Mouse (Mus musculus) CH12F3 (cell line): ENCODE measurements around the gene Krtap13.
"Not testable (repeated sequence)": the region's sequence is repeated elsewhere in the genome, so short reads cannot be mapped to it uniquely, and the experiment has no call there.

Experiments
- in situ Hi-C: fragments of 300-500 bp; cut with MboI; formaldehyde crosslinking; loops from 2 replicates; pipeline ENCODE4 v1.14.3; 2020; ENCODE audit warnings: low sequenced_read_pairs

Gene Krtap13

DNA sequence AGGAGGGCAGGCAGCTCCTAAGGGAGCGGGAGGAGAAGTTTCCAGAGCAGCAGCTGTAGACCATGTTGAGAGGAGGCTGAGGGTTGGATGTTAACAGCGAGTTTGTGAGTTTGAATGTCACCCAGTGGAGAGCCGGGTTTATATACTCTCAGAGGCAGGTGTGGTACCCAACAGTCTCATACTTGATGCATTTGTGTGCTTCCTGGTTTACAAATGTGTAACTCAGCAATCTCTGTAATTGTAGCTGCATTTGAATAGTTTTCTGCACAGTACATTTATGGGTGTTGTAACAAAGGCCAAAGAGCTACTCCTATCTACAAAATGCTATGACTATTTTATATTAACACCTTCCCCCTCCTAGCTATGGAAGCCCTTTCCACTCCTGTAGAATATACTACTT is at the start of gene Krtap13:
Krtap13 (minus strand) TSS at position 101 of the 400 bp plus-strand sequence.
- in situ Hi-C loops: not testable (repeated sequence)

DNA sequence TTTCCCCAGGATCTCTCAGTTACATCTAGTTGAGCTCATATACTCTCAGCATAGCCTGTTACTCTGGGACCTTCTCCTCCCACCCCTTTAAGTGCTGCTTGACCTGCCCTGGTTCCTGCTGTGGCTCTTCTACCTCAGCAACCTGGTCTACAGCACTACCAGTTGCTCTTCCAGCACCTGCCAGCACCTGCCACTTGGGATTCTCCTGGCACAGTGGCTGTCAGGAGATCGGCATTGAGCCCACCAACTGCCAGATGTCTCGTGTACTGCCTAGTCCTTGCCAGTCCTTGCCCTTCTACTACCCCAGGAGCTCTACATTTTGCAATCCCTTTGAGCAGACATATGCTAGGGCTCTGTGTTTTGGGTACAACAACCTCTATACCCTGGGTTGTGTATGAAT is 35.4 kb upstream of the Krtap13 start:
- in situ Hi-C loops: no loop called here

DNA sequence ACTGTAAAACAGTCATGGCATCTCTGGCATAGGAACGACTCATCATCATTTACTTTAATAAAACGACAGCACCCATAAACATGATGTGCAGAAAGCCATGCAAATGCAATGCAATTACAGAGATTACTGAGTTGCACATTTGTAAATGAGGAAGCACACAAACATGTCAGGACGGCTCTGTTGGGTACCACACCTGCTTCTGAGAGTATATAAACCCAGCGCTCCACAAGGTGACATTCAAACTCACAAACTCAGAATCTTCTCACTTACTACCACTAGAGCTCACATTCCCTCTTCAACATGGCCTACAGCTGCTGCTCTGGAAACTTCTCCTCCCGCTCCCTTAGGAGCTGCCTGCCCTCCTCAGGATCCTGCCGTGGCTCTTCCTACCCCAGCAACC is 26.2 kb upstream of the Krtap13 start, which contains the start of gene Gm5965:
Gm5965 (plus strand) TSS at position 301 of the 400 bp plus-strand sequence.
- in situ Hi-C loops: no loop called here

DNA sequence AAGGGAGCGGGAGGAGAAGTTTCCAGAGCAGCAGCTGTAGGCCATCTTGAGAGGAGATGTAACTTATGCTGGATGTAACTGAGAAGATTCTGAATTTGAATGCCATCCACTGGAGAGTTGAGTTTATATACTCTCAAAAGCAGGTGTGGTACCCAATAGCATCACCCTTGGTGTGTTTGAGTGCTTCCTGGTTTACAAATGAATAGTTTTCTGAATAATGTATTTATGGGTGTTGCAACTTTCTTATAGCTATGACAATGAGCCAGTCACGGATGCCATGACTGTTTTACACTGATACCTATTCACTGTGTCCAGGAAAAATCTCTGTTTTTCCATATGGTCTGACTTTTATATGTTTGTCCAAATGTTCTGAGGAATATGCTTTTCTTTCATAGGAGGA is 22.7 kb upstream of the Krtap13 start, which contains the start of gene 2310057N15Rik:
2310057N15Rik (minus strand) TSS at position 101 of the 400 bp plus-strand sequence.
- in situ Hi-C loops: no loop called here

DNA sequence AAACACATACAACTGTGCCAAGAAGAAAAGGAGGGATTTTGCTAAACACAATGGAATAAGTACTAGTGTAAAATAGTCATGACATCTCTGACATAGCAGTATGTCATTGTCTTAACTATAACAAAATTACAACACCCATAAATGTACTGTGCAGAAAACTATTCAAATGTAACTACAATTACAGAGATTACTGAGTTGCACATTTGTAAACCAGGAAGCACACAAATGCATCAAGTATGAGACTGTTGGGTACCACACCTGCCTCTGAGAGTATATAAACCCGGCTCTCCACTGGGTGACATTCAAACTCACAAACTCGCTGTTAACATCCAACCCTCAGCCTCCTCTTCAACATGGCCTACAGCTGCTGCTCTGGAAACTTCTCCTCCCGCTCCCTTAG is 7.1 kb upstream of the Krtap13 start, which contains the start of gene 2310034C09Rik:
2310034C09Rik (plus strand) TSS at position 301 of the 400 bp plus-strand sequence.
- in situ Hi-C loops: not testable (repeated sequence)

DNA sequence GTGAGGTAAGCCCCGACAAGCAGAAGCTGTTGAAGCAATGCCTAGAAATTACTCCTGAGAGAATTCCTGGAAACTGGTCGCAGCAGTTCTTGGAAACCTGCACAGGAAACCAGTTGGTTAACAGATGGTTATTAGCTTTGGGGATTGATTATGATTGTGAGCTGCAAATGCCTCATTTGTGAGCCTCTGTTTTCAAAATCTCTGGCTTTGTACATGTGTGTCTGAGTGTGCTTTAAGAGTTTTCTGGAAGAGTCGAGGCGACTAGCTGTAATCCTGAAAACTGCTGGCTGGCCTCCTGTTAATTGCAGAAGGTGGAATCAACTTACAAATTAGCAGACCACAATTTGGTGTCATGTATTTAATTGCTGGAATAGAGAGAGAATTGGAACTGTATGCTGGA is 3.5 kb downstream of the Krtap13 start:
- in situ Hi-C loops: no loop called here

DNA sequence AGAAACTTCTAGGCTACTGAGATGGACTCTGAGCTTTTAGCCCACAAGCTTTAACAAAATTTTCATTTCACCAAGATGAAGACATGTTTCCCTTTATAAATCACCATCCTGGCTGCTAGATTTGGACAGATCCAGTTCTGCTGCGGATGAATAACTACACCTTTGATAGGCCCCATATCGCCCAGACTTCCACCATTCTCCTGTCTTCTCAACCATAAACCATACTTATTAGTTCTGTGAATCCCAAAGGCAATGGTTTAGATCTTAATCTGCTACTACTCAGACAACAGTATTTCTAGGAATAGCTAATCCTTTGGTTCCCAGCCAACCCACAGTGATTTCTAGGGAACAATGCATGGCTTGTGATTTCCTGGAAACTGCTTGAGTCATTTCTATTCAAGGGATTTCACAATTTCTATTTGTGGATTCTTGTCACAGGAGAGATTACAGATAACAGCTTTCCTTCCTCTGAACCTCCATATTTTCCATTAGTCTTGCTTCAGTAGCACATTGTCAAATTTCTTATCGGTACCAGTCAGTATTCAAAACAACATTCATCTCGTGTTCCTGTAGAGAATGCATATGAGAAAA is 6.6 kb downstream of the Krtap13 start:
- in situ Hi-C loops: no loop called here

DNA sequence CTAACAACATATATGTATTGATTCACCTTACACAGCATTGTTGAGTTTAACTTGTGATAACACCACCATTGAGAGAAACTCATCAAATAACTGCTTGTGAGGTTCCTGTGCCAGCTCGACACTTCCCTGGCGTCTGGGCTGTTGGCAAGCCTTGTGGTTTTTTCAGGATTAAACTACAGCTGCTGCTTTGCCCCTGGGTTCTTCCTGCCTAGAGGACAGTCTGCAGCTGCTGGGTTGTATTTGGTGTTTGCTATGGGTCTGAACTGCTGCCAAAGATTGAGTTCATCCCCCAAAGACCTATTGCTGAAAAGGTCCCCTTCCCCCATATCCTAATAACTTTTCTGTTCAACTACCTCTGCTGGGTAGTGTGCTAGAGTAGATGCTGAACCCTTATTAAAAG is 16.0 kb downstream of the Krtap13 start:
- in situ Hi-C loops: no loop called here

DNA sequence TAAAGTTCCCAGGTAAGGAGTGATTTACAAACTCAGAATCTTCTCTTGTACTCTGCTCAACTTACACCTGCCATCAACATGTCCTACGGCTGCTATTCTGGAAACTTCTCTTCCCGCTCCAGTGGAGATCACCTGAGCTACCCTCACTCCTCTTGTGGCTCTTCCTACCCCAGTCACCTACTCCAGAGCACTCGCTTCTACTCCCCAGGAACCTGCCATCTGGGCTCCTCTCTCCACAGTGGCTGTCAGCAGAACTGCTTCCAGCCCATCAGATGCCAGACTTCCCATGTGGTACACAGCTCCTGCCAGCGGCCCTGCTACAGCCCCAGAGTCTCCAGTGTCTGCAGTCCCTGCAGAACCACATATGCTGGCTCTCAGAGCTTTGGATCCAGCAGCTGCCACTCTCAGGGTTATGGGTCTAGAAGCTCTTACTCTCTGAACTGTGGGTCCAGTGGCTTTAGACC is 22.6 kb downstream of the Krtap13 start, which contains the start of gene Krtap13-1:
Krtap13-1 (plus strand) TSS at position 51 of the 464 bp plus-strand sequence.
- in situ Hi-C loops: no loop called here

DNA sequence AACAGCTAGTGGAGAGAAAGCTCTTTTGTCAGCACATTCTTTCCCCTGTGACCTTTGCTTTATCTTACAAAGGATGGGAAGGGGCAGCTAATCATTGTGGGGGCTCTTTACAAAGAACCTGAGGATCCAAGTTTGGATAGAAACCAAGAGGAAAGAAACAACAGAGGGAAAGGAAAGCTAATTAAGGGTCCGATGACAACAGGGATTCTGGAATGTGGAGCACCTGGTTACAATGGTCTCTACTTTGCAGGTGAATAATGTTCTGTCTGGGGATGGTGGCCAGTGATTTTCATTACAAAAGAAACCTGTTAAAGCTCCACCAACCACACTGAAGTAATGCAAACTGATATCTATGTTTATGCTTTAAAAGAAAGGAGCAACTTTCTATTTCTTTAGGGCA is 31.4 kb downstream of the Krtap13 start:
- in situ Hi-C loops: no loop called here

DNA sequence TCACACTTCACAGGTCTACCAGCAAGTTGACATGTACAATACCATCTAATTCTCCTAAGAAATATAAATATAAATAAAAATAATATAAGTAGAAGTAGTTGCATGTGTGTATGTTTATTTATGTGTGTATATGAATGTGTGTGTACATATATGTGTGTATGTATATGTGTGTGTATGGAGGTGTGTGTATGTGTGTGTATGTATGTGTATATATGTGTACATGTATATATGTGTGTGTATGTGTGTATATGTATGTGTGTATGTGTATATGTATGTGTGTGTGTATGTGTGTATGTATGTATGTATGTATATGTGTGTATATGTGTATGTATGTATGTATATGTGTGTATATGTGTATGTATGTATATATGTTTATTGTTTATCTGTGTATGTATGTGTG is 34.9 kb downstream of the Krtap13 start:
- in situ Hi-C loops: no loop called here

DNA sequence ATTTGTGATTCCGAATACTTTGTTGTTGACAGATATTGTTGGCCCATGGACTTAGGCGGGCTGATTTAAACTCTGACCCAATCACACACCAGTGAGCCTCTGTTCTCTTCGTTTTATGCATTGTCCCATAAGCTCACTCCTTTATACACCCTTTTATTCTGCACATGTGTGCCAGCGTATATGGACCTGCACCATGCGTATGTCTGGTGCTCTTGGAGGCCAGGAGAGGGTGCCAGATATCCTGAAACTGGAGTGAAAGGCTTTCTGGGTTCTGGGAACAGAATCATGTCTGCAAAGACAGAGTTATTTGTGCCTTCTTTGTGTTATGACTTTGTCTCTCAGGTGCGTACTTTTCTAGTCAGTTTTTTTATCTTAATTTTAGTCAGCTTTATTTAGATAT is 40.2 kb downstream of the Krtap13 start:
- in situ Hi-C loops: no loop called here

DNA sequence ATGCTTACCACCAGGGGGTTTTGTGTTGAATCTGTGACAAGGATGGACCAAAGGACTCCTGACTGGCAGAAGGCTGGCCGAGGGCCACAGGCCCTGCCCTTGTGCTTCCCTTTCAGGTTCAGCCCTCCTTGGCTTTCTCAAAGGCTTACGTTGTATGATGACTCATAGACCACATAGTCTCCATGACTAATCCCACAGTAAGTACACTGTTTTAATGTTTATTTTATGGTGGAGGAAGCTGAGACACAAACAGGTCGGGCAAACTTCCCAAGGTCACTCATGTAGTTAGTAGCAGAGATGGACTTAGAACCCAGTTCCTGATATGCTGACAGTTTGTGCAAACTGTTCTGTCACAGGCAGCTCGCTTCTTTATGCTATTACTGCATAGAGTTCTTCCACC is 40.7 kb downstream of the Krtap13 start:
- in situ Hi-C loops: no loop called here

DNA sequence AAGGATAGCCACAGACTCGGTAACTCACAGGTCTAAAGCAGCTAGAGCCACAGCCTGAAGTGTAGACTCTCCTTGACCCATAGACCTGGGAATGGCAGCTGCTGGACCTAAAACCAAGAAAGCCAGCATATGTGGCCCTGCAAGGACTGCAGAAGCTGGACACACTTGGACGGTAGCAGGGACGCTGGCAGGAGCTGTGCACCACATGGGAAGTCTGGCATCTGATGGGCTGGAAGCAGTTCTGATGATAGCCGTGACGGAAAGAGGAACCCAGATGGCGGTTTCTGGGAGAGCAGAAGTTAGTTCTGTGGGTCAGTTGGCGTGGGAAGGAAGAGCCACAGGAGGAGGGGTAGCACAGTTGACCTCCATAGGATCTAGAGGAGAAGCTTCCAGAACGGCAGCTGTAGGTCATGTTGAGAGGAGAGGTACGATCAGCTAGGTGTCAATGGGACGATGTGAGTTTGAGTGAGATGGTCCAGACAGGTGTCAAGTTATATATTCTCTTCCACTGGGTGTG is 43.9 kb downstream of the Krtap13 start, which contains the start of gene 2310061N02Rik:
2310061N02Rik (minus strand) TSS at position 467 of the 517 bp plus-strand sequence.
- in situ Hi-C loops: no loop called here

DNA sequence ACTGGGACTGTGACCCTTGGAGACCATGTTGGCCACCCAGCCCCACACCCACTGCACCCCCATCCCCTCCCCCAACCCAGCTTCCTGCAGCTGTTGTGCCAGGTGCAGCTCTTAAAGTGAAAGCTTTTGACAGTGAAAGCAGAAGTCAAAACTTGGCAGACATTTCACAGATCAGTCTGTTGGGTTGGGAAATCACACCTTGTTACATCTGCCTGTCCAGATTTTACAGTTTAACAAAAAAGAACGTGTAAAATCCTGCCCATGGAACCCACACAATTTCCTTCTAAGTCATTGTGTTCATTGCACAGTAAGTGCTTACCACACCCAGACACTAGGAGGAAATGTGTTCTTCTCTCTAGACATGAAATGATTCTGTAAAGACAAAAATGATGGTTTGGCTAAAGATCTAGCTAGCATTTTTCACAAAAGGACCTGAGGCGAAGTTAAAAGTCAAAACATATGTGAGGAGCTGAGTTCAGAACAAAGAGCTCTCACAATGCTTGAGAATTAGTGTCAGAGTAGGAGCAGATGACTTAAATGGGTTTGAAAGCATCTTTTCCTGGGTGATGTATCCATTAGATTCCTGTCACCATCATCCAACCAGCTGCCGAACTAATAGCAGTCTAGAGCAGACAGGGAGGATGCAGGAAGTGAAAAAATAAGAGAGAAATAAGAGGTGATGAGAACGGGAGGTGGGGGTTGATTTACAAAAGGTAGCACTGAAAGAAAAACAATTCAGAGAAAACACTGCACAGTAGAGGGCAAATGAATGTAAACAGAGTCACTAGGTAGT is 50.2 kb downstream of the Krtap13 start:
- in situ Hi-C loops: no loop called here
